Mouse (Mus musculus) E14TG2a.4 (cell line): Measurements from ENCODE around the gene Usp5.

ENCODE experiments used
- CTCF ChIP-seq: conservative IDR thresholded peaks from 2 replicates; pipeline ENCODE4 v1.5.1; 2014; ENCODE audit warnings: low read length
- NANOG ChIP-seq: IDR thresholded peaks from 2 replicates; pipeline ENCODE4 v1.6.1; 2014; ENCODE audit warnings: borderline replicate concordance, low read length, mixed read lengths

- TF ChIP-seq CTCF (no peak), NANOG (no peak)
Observed at GRCm38 (mm10) chr6:124856321-124856720, 27.0 kb upstream of the Usp5 start.
